Comparison of ENCODE assay signal across 16 mouse cellular contexts in genomic region chr9:115134736-115135135, GRCm38 (mm10).
DNase-seq lines count a peak whose midpoint lies in the region; ATAC-seq lines count a peak whose summit lies in the region.
"Had no signal": no experiment of that assay in that cellular context is flagged by ENCODE, and none has a peak within 500 bp of the region (broad histone marks: within the 10 kb centered on the region; RNA-seq: fewer than 3 reads in every experiment).

No protein-coding gene starts in this region.

- H3K4me3 ChIP-seq in hindbrain, embryonic 14.5 days (replicated peaks; ENCODE audit: low read length), result no peak overlapping the region
- H3K4me3 ChIP-seq in hindbrain, embryonic 10.5 days, result no peak overlapping the region
- no peak overlapping the region for H3K4me3 ChIP-seq in midbrain, embryonic 13.5 days (replicated peaks)
- H3K4me3 ChIP-seq in midbrain, embryonic 10.5 days, result no peak overlapping the region
- H3K4me3 ChIP-seq in hindbrain, embryonic 16.5 days (ENCODE audit: low read length), result no peak overlapping the region
- H3K4me3 ChIP-seq: intestine, embryonic 15.5 days; megakaryocyte, embryonic 14.5 days had no signal

- no peaks in the 10 kb centered on the region for H3K27me3 ChIP-seq in hindbrain, embryonic 14.5 days (ENCODE audit: control insufficient read depth, insufficient read depth, low read length)
- H3K27me3 ChIP-seq in hindbrain, embryonic 10.5 days (ENCODE audit: insufficient read depth, poor library complexity, severe bottlenecking), result no peaks in the 10 kb centered on the region
- H3K27me3 ChIP-seq in midbrain, embryonic 13.5 days, result no peaks in the 10 kb centered on the region
- no peaks in the 10 kb centered on the region for H3K27me3 ChIP-seq in midbrain, embryonic 10.5 days (ENCODE audit: low read depth, poor library complexity, severe bottlenecking)
- no peaks in the 10 kb centered on the region for H3K27me3 ChIP-seq in hindbrain, embryonic 16.5 days (replicated peaks; ENCODE audit: control insufficient read depth, insufficient read depth, low read length)
- H3K27me3 ChIP-seq: intestine, embryonic 15.5 days; megakaryocyte, embryonic 14.5 days had no signal

- no peaks in the 10 kb centered on the region for H3K9me3 ChIP-seq in hindbrain, embryonic 14.5 days (ENCODE audit: control insufficient read depth, low read length)
- no peaks in the 10 kb centered on the region for H3K9me3 ChIP-seq in hindbrain, embryonic 10.5 days
- no peaks in the 10 kb centered on the region for H3K9me3 ChIP-seq in midbrain, embryonic 13.5 days
- H3K9me3 ChIP-seq in midbrain, embryonic 10.5 days (replicated peaks), result no peaks in the 10 kb centered on the region
- H3K9me3 ChIP-seq in hindbrain, embryonic 16.5 days (ENCODE audit: control insufficient read depth, low read length), result no peaks in the 10 kb centered on the region
- H3K9me3 ChIP-seq: intestine, embryonic 15.5 days had no signal

- no peak overlapping the region for H3K9ac ChIP-seq in hindbrain, embryonic 14.5 days
- H3K9ac ChIP-seq in midbrain, embryonic 13.5 days (replicated peaks), result no peak overlapping the region
- H3K9ac ChIP-seq in hindbrain, embryonic 16.5 days (ENCODE audit: low read depth, low read length), result no peak overlapping the region
- H3K9ac ChIP-seq: intestine, embryonic 15.5 days; liver, embryonic 14.5 days had no signal

- H3K27ac ChIP-seq in hindbrain, embryonic 14.5 days, result no peak overlapping the region
- H3K27ac ChIP-seq in hindbrain, embryonic 10.5 days, result no peak overlapping the region
- no peak overlapping the region for H3K27ac ChIP-seq in midbrain, embryonic 13.5 days
- H3K27ac ChIP-seq in midbrain, embryonic 10.5 days (replicated peaks), result no peak overlapping the region
- no peak overlapping the region for H3K27ac ChIP-seq in hindbrain, embryonic 16.5 days (ENCODE audit: low read depth, low read length)
- H3K27ac ChIP-seq: intestine, embryonic 15.5 days; liver, embryonic 14.5 days had no signal

- 34% methylated on average over 4 of the region's 4 CpGs for WGBS in hindbrain, embryonic 14.5 days
- 56% methylated on average over 4 of the region's 4 CpGs for WGBS in hindbrain, embryonic 10.5 days
- WGBS in midbrain, embryonic 13.5 days, result 48% methylated on average over 4 of the region's 4 CpGs
- WGBS in midbrain, embryonic 10.5 days, result 72% methylated on average over 4 of the region's 4 CpGs
- 16% methylated on average over 4 of the region's 4 CpGs for WGBS in hindbrain, embryonic 16.5 days

- 0 out of 2 replicates have a peak, but pooled peaks cover 4% of the 10 kb centered on the region for H3K4me1 ChIP-seq in hindbrain, embryonic 14.5 days (replicated peaks; ENCODE audit: control insufficient read depth, insufficient read depth, low read length)
- H3K4me1 ChIP-seq in hindbrain, embryonic 10.5 days (replicated peaks), result peaks cover 8% of the 10 kb centered on the region; the same call in 1 of the 2 replicates
- peaks cover 7% of the 10 kb centered on the region; the same call in 1 of the 2 replicates for H3K4me1 ChIP-seq in midbrain, embryonic 13.5 days (replicated peaks)
- H3K4me1 ChIP-seq in midbrain, embryonic 10.5 days, result peaks cover 21% of the 10 kb centered on the region
- 0 out of 2 replicates have a peak, but pooled peaks cover 2% of the 10 kb centered on the region for H3K4me1 ChIP-seq in hindbrain, embryonic 16.5 days (ENCODE audit: control insufficient read depth, insufficient read depth, low read depth, low read length)
- H3K4me1 ChIP-seq: intestine, embryonic 15.5 days; megakaryocyte, embryonic 14.5 days had no signal

- no peaks in the 10 kb centered on the region for H3K36me3 ChIP-seq in hindbrain, embryonic 14.5 days (replicated peaks; ENCODE audit: control insufficient read depth, insufficient read depth)
- H3K36me3 ChIP-seq in hindbrain, embryonic 10.5 days, result no peaks in the 10 kb centered on the region
- no peaks in the 10 kb centered on the region for H3K36me3 ChIP-seq in midbrain, embryonic 13.5 days
- H3K36me3 ChIP-seq in midbrain, embryonic 10.5 days, result no peaks in the 10 kb centered on the region
- no peaks in the 10 kb centered on the region for H3K36me3 ChIP-seq in hindbrain, embryonic 16.5 days (ENCODE audit: control insufficient read depth, insufficient read depth, low read length)
- H3K36me3 ChIP-seq: intestine, embryonic 15.5 days had no signal

- ATAC-seq in hindbrain, embryonic 14.5 days (ENCODE audit: low FRiP score), result 0 out of 2 replicates have a peak, but pooled peaks have one; percentile 34
- ATAC-seq in midbrain, embryonic 13.5 days, result 0 out of 2 replicates have a peak, but pooled peaks have one; percentile 14
- ATAC-seq in hindbrain, embryonic 16.5 days, result peak; percentile 68
- ATAC-seq: intestine, embryonic 15.5 days had no signal

- H3K4me2 ChIP-seq in hindbrain, embryonic 14.5 days (replicated peaks), result no peak overlapping the region
- no peak overlapping the region for H3K4me2 ChIP-seq in midbrain, embryonic 13.5 days (replicated peaks)
- H3K4me2 ChIP-seq in hindbrain, embryonic 16.5 days (ENCODE audit: low read length), result no peak overlapping the region
- H3K4me2 ChIP-seq: intestine, embryonic 15.5 days had no signal

- DNase-seq in hindbrain, embryonic 14.5 days (ENCODE audit: low spot score), result no peak
- DNase-seq in hindbrain, embryonic 10.5 days (ENCODE audit: low spot score), result no peak
- DNase-seq in midbrain, embryonic 10.5 days (ENCODE audit: low spot score), result no peak
- DNase-seq in spleen, postnatal 36 days (ENCODE audit: low spot score in 2 of 2), result peak; percentile 56 to 61
- no peak for DNase-seq in adrenal gland, postnatal 36 days
- DNase-seq: adrenal gland, postnatal 14 days; cerebellum, postnatal 25 days; gastrocnemius, postnatal 14 days; heart, postnatal 10 days; lung, postnatal 10 days; thymus, postnatal 4 days had no signal

Comparison
In these comparisons a context has a peak if more than half of its experiments do, and no peak if none do; other contexts are left out.
1. ATAC-seq: peak in every context shown above with its lines; median percentile 68 in hindbrain, embryonic 16.5 days; 34 in hindbrain, embryonic 14.5 days; 14 in midbrain, embryonic 13.5 days.
2. DNase-seq: peak in spleen, postnatal 36 days (2 of 2); none in hindbrain, embryonic 14.5 days (single experiment), hindbrain, embryonic 10.5 days (single experiment), midbrain, embryonic 10.5 days (single experiment) and adrenal gland, postnatal 36 days (0 of 2).